Mouse (Mus musculus) heart, adult 2 months (tissue): ENCODE measurements around the gene Zfp738.

ENCODE experiments used
- CTCF ChIP-seq: fragments of 200-600 bp; IDR thresholded peaks from 2 replicates; pipeline ENCODE4 v1.8.1; 2022; ENCODE audit warnings: antibody characterized with exemption, mild to moderate bottlenecking, moderate library complexity
- EP300 ChIP-seq: fragments of 200-500 bp; IDR thresholded peaks from 2 replicates; pipeline ENCODE4 v1.6.1; 2011; ENCODE audit warnings: low read depth, low read length, control low read depth; ENCODE audit not compliant: insufficient read depth
- POLR2A ChIP-seq: fragments of 200-500 bp; IDR thresholded peaks from 2 replicates; pipeline ENCODE4 v1.6.1; 2011; ENCODE audit warnings: mild to moderate bottlenecking, low read depth, low read length, control low read depth; ENCODE audit not compliant: insufficient read depth

DNA sequence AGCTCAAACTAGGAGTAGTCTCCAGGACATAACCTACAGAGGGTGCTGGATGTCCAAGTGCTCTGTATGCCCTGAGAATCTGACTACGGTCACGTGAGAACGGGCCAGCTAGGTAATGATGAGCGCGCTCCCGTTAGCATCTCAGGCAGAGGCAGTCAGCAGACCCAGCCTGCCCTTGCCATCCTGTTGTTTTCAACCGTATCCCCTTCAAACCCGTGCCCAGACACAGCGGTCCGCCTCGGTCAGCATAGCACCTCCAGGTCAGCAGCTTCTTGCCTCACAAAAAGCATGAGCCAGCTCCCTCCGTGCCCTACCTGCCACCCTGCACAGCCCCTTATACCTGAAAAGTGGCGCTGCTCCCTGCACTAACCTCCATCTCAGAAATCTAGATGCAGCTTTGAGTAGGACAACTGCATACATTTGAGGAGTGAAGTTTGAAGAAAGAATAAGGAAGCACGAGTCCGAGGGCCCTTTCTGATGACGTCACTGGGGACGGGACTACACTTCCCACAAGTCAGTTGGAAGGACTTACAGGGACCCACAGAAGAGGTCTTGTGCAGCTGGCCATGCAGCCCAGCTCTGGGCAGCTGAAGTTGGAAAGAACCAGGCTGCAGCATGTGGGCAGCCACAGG is 37.1 kb upstream of the Zfp738 start:
- TF ChIP-seq CTCF (no peak), POLR2A (peak; percentile 56; the same call in 1 of the 2 replicates), EP300 (no peak)
